Mouse (Mus musculus): ENCODE data around the gene Tagln2.

The Tagln2 gene

DNA sequence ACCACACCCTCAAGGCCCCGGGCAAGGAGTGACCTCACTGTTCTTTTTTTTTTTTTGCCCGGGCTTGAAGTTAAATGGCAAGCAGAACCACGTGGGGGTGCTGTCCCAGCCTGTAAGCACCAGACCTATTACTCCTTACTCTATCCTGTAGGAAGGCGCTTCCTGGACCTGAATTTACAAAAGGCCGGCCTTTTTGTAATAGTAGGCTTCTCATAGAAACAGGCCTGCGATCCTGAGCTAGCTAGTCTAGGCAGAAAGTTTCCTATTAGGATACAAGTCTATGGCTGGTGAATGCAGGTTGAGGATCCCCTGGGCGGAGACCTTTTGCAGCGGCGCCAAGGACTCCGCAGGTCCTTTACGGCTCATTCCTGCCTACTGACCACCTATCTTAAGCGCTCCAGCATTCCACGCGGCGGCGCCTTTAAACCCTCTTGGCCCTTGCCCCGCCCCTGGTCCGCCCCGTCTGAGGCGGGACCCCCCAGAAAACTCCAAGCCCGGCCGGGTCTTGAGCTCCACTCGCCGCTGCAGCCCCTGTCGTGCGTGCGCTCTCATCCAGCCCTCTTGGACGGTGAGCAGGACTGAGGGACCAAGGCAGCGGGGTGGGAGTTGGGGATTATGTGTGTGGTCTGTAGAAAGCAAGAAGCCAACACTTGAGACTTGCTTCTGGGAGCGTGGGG, at the start of gene Tagln2:
Gene Tagln2 (plus strand): TSS at position 283 of the 677 bp plus-strand sequence.
- peak; percentile 94 to 95 for DNase-seq

DNA sequence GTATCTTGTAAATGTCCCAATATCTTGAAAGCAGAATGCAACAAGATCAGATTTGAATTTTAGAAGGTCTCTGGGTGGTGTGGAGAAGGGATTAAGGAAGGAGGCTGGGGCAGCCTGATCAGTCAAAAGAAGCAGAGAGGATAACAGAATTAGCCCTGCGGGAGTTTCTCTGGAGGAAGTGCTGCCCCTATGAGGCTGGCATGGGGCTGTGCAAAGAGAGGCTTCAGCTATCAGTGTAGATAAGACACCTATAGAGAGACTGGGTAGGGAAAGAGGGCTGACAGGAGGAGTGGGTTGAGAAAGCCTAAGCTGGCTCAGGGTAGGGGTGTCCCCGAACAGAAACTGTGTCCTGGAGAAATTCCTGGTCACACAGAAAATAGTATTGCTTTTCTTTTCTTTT, 49.6 kb upstream of the Tagln2 start:
- no peak for DNase-seq

DNA sequence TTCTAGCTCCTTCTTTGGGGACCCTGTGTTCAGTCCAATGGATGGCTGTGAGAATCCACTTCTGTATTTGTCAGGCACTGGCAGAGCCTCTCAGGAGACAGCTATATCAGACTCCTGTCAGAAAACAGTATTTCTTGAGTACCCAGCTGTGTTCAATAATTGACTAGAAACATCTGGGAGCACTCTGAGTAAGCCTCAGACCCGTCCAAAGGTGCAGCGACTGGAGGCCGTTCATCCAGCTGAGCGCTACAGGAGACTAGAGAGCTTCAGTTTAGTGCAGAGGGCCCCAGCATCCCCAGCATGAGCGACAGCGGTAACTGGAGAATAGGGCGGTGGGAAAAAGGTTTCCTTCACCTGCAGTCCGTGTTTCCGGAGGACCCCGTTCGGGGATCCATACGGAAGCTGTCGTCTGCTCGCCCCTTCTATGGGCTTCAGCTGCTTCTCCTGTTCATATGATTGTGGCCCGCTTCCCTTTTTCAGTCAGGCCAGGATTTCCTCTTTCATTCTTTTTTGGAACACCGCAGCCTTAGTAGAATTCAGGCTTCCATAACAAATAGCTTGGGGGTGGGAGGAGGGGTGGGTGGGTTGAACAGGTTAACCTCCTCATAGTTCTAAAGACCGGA, 48.9 kb upstream of the Tagln2 start:
- no peak for DNase-seq

DNA sequence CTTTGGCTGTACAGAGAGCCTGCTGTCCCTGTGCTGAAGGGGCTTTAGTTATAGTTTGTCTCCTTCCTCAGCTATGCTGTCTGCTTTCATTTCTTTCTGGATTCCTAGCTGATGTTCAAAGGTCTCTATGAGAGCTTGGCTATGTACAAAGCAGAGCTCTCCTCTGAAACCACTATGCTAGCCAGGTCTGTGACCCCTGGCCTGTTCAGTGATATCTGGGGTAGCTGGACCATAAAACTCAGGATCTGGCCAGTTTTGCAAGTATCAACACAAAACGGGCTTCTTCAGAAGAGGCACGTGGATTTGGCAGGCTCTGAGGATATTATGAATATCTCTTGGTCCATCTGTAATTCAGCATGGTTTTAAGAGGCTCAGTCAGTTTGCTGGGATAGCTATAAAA, 46.9 kb upstream of the Tagln2 start:
- no peak for DNase-seq

DNA sequence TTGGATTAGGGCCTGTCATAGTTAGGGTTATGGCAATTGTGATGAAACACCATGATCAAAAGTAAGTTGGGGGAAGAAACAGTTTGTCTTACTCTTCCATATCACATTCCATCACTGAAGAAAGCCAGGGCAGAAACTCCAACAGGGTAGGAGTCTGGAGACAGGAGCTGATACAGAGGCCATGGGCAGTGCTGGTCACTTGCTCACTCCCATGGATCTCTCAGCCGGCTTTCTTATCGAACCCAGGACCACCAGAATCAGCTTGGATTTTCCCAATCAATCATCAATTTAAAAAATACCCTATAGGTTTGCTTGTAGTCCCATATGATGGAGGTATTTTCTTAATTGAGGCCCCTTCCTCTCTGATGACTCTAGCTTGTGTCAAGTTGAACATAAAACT, 46.0 kb upstream of the Tagln2 start:
- DNase-seq = no peak

DNA sequence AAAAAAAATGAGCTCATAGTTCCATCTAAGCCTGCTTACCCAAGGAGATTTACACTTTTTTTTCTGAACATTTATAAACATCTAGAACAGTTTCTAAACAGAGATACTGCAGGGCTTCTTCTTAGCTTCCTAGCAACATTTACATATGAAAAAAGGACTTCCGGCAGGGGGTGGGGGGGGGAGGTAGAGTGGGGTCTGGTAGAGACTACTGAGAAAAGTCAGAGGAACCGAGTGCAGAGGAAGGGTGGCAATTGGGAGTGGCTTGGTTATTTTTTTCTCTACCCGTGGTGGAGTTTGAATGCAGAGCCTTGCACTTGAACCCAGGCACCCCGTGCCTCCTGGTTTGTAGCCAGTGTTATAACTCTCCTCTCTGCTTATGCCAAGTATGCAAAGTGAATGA, 44.4 kb upstream of the Tagln2 start:
- peak in 1 of 2 experiments; percentile 13 for DNase-seq

DNA sequence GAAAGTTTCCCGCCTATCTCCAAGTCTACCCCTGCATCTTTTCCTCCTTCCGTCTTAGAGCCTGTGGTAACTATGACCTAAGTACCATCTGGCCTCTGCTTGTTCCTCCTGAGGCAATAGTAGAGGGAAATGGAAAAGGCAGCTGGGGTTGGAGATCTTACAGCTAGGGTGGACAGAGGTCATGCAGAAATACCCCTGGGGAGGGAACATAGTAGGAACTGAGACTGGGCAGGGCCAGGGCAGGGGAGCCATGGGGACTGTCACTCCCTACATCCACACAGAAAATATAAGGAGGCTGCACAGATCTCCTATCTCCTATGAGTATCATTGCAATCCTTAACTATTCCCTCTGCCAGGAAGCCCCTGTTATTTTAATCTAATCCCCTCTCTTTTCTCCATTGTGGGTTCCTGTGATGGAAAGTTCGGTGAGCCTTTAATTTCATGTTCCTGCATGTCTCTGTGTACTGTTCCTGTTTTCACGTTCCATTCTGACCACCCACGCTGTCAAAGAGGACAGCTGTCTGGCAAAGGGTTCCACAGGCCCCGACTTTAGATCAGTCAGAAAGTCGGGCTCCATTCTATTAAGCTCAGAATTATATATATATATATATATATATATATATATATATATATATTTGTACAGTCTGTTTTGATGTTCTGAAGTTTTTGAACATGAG, 43.7 kb upstream of the Tagln2 start:
- peak in 1 of 2 experiments; percentile 41 for DNase-seq

DNA sequence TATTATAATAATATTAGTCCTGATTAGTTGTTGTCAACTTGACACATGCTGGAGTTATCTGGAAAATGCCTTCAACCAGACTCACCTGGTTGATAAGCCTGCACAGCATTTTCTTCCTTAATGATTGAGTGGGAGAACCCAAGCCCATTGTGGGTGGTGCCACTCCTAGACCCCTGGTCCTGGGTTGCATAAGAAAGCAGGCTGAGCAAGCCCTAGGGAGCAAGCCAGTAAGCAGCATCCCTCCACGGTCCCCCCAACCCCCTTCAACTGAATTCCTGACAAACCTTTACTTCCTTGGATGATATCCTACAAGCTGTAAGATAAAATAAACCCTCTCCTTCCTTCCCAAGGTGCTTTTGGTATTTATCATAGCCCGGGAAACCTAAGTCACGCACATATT, 42.7 kb upstream of the Tagln2 start:
- DNase-seq = no peak

DNA sequence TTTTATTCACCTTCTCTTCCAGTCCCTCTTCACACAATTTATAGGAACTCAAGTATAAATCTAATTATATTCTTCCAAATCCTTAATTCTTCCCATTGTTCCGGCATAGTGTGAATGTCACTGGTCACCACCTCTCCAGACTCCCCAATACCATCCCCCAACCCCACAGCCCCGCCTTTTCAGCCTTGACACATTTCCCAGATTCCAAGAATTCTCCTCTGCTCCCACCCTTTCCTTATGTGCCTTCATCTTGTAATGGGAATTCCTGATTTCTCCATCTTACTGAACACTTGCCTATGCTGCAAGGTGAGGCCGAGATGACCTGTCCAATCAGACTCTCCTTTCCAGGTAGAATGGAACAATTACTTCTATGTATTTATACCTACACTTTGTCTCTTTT, 41.8 kb upstream of the Tagln2 start:
- no peak for DNase-seq

DNA sequence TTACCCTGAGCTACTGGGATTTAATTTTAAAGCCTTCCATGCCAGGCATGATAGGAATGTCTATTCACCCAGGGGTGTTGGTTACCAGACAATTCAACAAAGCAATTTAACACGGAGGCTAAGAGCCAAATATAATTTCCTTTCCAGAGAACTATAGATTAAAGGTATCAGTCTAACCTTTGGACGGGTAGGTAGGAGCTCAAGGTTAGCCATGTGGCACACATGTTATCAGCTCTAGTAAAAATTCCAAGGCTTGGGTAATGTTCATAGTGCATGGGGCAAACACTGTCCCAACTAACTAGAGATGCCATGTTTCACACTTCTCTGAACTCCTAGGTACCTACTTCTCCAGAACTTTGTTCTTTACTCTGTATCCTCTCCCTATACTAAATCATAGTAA, 38.2 kb upstream of the Tagln2 start:
- DNase-seq = no peak

DNA sequence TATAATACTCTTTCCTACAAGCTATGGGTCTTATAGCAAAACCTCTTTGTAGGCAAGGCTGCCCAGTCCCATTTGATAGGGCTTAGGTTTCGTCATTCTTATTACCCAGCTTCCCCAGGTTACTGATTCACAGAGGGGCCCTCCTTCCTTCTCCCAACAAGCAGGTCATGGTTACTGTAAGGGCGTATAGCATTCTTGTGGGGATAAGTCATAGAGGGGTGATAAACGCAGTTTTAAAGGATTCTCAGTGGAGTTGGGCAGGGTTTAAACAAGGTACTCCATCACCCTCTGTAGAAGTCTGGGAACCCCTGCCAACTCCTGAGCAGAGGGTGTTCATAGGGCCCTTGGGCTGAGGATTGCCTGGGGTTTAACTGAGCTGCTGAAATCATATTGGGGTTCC, 37.3 kb upstream of the Tagln2 start:
- DNase-seq = no peak

DNA sequence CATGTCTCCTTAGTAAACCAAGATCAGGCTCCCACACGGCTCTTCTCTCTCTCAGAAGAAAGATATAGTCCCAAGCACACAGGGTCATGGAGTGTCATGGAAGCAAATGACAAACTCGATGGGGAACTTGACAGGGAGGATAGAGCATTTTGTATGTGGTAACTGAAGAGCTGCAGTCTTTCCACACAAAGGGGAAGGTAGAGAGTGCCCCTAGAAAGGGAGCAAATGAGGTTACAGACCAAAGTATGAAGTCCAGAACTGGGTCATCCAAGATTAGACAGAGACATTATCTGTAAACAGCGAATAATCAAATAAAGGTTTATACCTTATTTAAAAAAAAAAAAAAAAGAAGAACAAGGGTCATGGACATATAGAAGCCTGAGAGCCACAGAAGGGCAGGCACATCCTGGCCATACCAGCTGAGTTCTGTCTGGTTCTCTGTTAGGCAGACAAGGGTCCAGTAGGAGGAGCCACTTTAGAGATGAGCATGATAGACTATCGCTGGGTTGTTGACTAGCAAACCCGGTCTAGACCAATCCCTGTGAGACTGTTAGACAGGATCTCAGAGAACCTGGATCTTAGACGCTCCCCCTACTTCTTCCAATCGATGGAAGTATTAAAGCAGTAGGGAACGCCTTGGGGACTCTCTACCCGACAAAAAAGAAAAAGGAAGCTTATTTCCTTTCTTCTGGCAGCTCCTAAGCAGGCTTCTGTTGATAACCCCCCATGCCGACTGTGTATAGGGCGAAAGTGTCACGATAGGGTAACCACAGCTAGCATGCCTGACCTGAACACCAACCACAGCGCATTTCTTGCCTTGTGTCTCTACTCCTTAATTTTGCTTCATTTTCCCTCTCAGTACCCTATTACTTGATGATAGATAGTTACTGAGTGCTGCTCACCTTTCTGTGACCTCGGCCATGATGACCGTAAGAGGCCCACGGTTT, 36.2 kb upstream of the Tagln2 start:
- DNase-seq = no peak

DNA sequence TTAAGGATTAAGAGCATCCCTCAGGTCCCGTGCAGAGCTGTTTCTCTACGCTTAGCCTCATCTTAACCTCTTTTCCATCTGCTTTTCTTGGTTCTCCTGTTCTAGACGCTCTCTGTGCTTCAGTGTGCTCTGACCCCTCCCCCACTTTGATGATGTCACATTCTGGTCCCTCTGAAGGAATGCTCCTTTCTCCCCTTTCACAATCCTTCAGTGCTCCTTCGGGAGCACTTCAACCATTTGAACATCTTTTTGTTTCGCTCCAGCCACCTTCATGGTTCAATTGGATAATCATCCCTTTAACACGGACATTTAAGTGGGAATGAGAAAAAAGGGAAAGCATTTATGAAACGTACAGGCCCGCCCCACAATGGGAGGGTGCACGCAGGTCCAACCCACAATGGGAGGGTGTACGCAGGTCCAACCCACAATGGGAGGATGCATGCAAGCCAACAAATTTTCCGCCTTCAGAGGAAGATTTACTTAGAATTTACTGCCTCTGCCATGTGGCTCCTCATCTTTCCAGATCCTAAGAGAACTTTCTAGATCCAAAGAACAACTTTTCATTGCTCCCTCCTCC, 31.5 kb upstream of the Tagln2 start:
- no peak for DNase-seq

DNA sequence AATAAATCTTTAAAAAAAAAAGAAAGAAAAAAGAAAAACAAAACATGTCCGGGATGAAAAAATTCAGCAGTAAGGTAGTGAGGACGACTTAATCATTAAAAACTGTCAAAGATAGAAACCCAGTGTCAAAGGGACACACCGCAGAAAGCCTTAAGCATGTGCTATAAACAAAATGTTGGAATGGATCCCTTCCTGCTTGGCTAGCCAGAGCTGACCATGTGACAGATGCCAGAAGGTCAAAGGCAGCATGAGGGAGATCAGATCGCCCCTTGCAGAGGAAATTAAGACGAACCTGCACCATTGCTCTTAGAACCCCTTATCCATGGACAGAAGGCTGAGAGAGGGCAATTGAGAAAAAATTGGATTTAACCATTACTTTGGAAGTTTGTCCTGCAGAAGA, 30.5 kb upstream of the Tagln2 start:
- DNase-seq = no peak

DNA sequence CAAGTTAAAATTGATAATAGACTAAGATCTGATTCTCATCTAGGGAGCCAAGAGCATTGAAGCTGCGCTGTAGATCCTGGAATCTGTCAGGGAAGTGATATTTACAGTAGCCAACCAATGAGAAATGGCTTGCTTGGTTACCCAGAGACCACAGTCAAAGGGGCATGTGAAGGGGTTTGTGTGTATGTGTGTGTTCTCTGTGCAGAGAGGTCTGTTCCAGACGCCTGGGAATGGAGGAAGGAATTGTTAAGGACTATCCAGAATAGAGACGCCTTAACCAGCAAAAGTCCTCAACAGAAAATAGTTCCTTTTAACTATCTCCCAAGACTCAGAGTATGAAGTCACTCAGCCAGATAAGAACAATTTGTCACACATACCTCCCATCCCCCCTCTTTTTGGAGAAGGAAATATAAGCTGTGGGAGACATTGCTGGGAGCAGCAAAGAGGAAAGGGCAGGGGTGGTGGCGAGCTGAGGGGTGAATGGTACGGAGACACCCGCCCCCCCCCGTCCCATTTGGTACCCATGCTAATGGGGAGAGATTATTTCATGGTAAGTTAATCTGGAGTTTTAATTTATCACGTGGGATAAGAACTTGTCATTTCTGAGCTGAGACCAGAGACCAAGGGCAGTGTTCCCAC, 29.9 kb upstream of the Tagln2 start:
- DNase-seq = no peak

DNA sequence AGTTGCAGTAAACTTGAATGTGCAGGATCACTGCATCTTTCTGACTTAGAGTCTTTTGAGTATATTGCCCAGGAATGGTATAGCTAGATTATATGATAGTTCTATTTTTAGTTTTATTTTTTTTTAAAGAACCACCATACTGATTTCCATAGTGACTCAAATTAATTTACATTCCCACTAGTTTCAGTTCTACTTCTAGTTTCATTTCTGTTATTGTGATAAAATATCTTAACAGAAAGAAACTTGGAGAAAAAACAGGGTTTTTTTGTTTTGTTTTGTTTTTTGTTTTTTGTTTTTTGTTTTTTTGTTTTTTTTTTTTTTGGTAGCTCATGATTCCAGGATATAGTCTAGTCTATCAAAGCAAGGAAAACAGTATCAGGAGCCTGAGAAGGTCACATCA, 26.9 kb upstream of the Tagln2 start:
- DNase-seq = no peak

DNA sequence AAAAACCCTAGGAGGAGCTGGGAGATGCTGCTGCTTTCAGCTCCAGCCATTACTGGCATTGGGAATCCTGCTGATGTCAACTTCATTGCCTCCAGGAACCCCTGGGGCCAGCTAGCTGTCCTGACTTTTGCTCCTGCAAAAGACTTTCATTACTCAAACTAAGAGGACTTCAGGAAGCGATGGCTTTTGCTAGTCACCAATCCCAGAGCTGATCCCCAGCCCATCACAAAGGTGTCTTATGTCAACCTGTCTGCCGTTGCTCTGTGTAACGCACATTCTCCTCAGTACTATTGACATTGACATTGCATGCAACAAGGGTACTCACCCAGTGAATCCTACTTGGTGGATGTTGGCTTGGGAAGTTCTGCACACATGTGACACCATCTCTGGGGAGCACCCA, 25.7 kb upstream of the Tagln2 start:
- no peak for DNase-seq

DNA sequence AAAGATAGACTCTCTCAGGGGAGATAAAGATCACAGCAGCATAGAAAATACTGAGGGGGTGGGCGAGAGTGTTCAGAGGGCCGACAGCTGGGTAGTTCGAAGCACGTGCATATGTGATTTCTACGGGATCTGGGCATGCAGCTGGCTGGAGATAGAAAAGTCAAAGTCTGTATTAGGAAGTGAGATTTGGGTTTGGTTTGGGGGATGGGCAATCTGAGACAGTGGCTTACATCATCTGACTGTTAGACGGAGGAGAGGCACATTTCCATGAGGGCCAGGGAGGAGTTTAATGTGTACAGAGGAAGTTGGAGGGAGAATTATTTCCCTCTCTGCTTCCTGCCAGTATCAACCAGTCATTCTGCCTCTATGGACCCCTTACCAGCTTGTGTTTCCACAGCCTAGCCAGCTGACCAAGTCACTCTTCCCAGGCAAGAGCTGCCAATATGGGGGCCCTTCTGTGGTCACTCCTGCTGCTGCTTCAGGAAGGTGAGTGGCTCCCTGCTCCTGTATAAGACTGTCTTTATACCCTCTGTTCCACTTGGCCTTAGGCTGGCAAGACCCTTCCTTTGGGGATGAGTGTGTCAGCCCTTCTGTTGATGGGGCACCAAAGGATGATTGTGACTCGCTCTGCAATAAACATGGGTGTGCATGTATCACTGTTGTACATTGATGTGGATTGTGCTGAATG, 24.6 kb upstream of the Tagln2 start, which contains the start of gene Slamf9:
Gene Slamf9 (plus strand): TSS at position 305 of the 688 bp plus-strand sequence.
- peak in 1 of 2 experiments; percentile 47 for DNase-seq

DNA sequence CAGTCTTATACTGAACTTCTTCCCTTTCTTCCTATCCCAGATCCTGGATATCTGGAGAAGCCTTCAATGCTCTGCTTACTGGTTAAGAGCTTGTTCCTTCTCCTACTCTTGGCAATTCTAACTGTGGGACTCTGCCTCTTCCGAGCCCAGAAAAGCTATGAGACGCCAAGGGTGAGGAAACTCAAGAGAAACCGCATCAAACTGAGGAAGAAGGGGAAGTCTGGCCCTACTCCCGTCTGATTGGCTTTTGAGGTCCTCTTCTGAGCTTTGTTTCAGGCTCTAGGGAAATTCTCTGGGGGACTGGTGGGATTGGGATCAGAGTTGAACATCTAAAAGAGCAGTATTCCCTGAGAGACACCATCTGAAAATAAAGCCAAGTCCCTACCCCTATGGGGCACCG, 21.8 kb upstream of the Tagln2 start:
- no peak for DNase-seq

DNA sequence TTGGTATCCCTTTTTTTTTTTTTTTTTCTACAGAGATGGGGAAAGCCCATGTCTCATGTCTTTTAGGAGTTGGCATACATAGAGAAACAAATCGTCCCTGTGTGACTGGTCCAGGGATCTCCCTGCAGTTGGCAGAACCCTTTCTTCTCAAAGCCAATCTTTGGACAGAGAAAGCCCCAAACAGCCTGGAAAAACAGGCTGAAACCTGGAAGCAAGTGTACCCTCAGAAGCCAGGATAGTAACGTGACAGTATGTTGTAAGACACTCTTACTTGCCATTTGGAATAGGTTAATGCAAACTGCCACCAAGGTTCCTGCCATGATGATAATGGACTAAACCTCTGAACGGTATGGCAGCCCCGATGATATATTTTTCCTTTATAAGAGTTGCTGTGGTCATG, 19.5 kb upstream of the Tagln2 start:
- no peak for DNase-seq

DNA sequence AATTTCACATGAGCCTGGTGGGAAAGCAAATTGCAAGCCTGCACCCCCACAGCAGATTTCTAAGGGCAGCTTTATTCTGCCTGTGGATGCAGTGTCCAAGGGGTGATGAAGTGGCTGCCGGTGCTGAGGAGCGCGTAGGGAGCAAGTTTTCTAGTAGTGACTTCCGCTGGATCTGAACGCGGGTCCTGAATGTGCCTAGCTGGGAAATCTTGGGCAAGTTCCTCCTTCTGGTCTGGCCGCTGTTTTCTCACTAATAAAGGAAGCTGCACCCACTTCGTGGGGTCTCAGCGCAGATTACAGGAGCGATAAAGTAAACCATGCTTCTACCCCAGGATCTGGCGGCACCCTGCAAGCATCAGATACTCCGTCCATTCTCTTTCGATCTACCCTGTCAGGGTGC, 18.7 kb upstream of the Tagln2 start:
- peak in 1 of 2 experiments; percentile 19 for DNase-seq

Measured in lung, postnatal 4 days (tissue).